Mouse (Mus musculus) limb, embryonic 13.5 days (tissue): ENCODE measurements around the gene Tmem178b. TPM values are rescaled to one million over a fixed set of nuclear protein-coding genes. Genes with fewer than 3 reads are reported as not detected.

Experiments
- ATAC-seq: fragments of 200-750 bp; cut with Nextera tagmentation; 2 replicates; pipeline ENCODE4 v1.8.0; 2017; ENCODE audit warnings: low read depth, moderate number of reproducible peaks, moderate TSS enrichment; ENCODE audit not compliant: low FRiP score
- H3K27ac ChIP-seq: fragments of 300-500 bp; sonication (generic); 2 replicates; pipeline ENCODE4 v1.5.1; 2015; ENCODE audit warnings: inconsistent platforms, mild to moderate bottlenecking, moderate library complexity
- H3K27me3 ChIP-seq: fragments of 300-500 bp; sonication (generic); 2 replicates; pipeline ENCODE4 v1.6.1; 2015; ENCODE audit warnings: mild to moderate bottlenecking, inconsistent platforms
- H3K36me3 ChIP-seq: fragments of 300-500 bp; sonication (generic); 2 replicates; pipeline ENCODE4 v1.6.1; 2015; ENCODE audit warnings: inconsistent platforms, mild to moderate bottlenecking, moderate library complexity
- H3K4me1 ChIP-seq: fragments of 300-500 bp; sonication (generic); 2 replicates; pipeline ENCODE4 v1.6.1; 2015; ENCODE audit warnings: inconsistent platforms
- H3K4me2 ChIP-seq: fragments of 300-500 bp; sonication (generic); replicated peaks from 2 replicates; pipeline ENCODE4 v1.6.1; 2015; ENCODE audit warnings: inconsistent platforms, mild to moderate bottlenecking, moderate library complexity
- H3K4me3 ChIP-seq: fragments of 300-500 bp; sonication (generic); 2 replicates; pipeline ENCODE4 v1.5.1; 2015; ENCODE audit warnings: moderate library complexity, mild to moderate bottlenecking, inconsistent platforms
- H3K9ac ChIP-seq: fragments of 300-500 bp; sonication (generic); 2 replicates; pipeline ENCODE4 v1.6.1; 2015; ENCODE audit warnings: mild to moderate bottlenecking, inconsistent platforms
- H3K9me3 ChIP-seq: fragments of 300-500 bp; sonication (generic); 2 replicates; pipeline ENCODE4 v1.6.1; 2016; ENCODE audit warnings: inconsistent platforms
- WGBS: fragments of 180-500 bp; shearing (Covaris S2); methylation state at CpG from one replicate; pipeline ENCODE4 v1.1.7; 2015; 5-methylcytosine and 5-hydroxymethylcytosine counted together
- polyA plus RNA-seq: library from polyadenylated mRNA; unstranded; fragments of >200 nt; fragmentation: Nextera tagmentation; extraction: Ambion mirVana; gene quantifications from 2 replicates; pipeline ENCODE4 v1.2.1, GENCODE M21; 2015

Gene Tmem178b
- polyA plus RNA-seq, 1 experiment from 2014 or later = 1.3 TPM

- no peaks in the 10 kb centered on the region for H3K9me3 ChIP-seq
- no peak overlapping the region for H3K4me3 ChIP-seq
- H3K27me3 ChIP-seq = no peaks in the 10 kb centered on the region
- no peak for ATAC-seq
- no peak overlapping the region for H3K27ac ChIP-seq
- H3K36me3 ChIP-seq = no peaks in the 10 kb centered on the region
- H3K4me1 ChIP-seq = no peaks in the 10 kb centered on the region
- no peak overlapping the region for H3K9ac ChIP-seq
- WGBS = 96% methylated on average over 1 of the region's 1 CpGs
- H3K4me2 ChIP-seq = no peak overlapping the region
Measured at GRCm38 (mm10) chr6:40263687-40264086, 390.6 kb downstream of the Tmem178b start.

GRCm38 (mm10) chr6:40300707-40301106, 427.6 kb downstream of the Tmem178b start:
- Histone ChIP-seq H3K4me2 (no peak overlapping the region), H3K9me3 (no peaks in the 10 kb centered on the region), H3K4me1 (no peaks in the 10 kb centered on the region), H3K27ac (no peak overlapping the region), H3K9ac (no peak overlapping the region), H3K36me3 (no peaks in the 10 kb centered on the region), H3K4me3 (no peak overlapping the region), H3K27me3 (no peaks in the 10 kb centered on the region)
- ATAC-seq = no peak
- WGBS = 82% methylated on average over 5 of the region's 5 CpGs

DNA sequence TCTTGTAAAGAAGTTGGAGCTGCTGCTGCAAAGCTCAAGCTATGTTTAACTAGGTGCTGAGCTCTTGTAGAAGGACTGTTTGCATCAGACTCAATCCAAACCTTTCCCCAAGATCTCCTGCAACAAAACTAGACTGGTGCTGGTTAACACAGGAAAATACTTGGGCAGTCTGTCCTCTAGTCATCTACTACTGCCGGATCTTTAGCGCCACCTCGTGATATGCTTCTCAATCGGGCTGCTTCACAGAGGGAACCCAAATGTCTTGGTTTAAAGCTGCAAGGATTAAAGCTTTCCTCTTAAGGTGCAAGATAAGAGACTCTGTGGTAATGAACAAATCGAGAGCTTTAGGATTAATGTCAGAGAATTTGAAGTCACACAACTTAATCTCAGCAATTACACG, 430.3 kb downstream of the Tmem178b start:
- H3K4me3 ChIP-seq = no peak overlapping the region

More for the DNA sequence above, 430.3 kb downstream of the Tmem178b start:
- no peak for ATAC-seq
- 13% methylated on average over 6 of the region's 6 CpGs for WGBS
- Histone ChIP-seq H3K9me3 (no peaks in the 10 kb centered on the region), H3K36me3 (no peaks in the 10 kb centered on the region), H3K27ac (no peak overlapping the region), H3K4me2 (no peak overlapping the region), H3K4me1 (no peaks in the 10 kb centered on the region), H3K27me3 (no peaks in the 10 kb centered on the region), H3K9ac (no peak overlapping the region)

Other genes with a start within 250 kb of the Tmem178b start
- 17.2 and 18.5 TPM in 2 replicates for gene Braf, start 147.8 kb upstream of the Tmem178b start, polyA plus RNA-seq
- 197 and 205 TPM in 2 replicates for gene Mrps33, start 62.3 kb upstream of the Tmem178b start, polyA plus RNA-seq